In the genomic region with DNA sequence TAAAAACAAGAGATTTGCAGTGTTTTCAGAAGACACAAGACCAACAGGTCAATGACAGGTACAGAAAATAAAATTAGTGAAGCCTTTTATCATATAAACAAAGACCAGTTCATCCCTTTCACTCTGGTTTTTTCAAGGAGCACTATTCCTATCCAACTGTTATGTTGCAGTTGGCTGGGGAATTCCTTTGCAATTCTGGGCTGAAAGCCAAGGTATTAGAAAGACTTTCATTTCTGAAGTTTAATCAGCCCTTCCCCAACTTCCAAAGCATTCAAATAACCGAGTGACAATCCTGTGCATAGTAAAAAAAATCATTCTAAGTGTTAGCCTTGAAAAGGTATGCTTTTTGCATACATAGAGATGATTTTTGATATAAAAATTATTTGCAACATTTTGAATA, we compare ENCODE assay signal across 22 mouse cellular contexts.
A peak's percentile ranks its signal among the peaks of the same experiment; 100 is the strongest.
DNase-seq lines count a peak whose midpoint lies in the region; ATAC-seq and TF ChIP-seq lines count a peak whose summit lies in the region.
"Had no signal": no experiment of that assay in that cellular context is flagged by ENCODE, and none has a peak within 500 bp of the region (broad histone marks: within the 10 kb centered on the region; RNA-seq: fewer than 3 reads in every experiment).

No protein-coding gene starts in this region.

- CTCF ChIA-PET in Patski (lab: Charles Lee), result no interaction called here

- H3K4me2 ChIP-seq in hindbrain, embryonic 14.5 days (replicated peaks), result no peak overlapping the region
- H3K4me2 ChIP-seq in hindbrain, embryonic 13.5 days, result no peak overlapping the region
- no peak overlapping the region for H3K4me2 ChIP-seq in midbrain, embryonic 11.5 days
- H3K4me2 ChIP-seq: embryonic facial prominence, embryonic 13.5 days; forebrain, embryonic 13.5 days; midbrain, embryonic 12.5 days; stomach, embryonic 15.5 days had no signal

- H3K4me1 ChIP-seq in hindbrain, embryonic 14.5 days (replicated peaks; ENCODE audit: control insufficient read depth, insufficient read depth, low read length), result no peaks in the 10 kb centered on the region
- no peaks in the 10 kb centered on the region for H3K4me1 ChIP-seq in hindbrain, embryonic 13.5 days (replicated peaks)
- H3K4me1 ChIP-seq in midbrain, embryonic 11.5 days (ENCODE audit: control insufficient read depth, insufficient read depth, low read length), result no peaks in the 10 kb centered on the region
- H3K4me1 ChIP-seq in midbrain, embryonic 10.5 days, result no peaks in the 10 kb centered on the region
- H3K4me1 ChIP-seq: embryonic facial prominence, embryonic 13.5 days; forebrain, embryonic 13.5 days; midbrain, embryonic 12.5 days; stomach, embryonic 15.5 days had no signal

- no peak for TF ChIP-seq CTCF in Patski (IDR thresholded peaks at IDR 0.05)
- TF ChIP-seq CTCF in brain, embryonic 14.5 days (IDR thresholded peaks at IDR 0.05; ENCODE audit: borderline replicate concordance, extremely low read depth, insufficient read depth, insufficient read length), result no peak

- no peak overlapping the region for H3K4me3 ChIP-seq in hindbrain, embryonic 14.5 days (replicated peaks; ENCODE audit: low read length)
- H3K4me3 ChIP-seq in hindbrain, embryonic 13.5 days, result no peak overlapping the region
- H3K4me3 ChIP-seq in midbrain, embryonic 11.5 days (ENCODE audit: low read depth, low read length), result no peak overlapping the region
- H3K4me3 ChIP-seq in midbrain, embryonic 10.5 days, result no peak overlapping the region
- H3K4me3 ChIP-seq: embryonic facial prominence, embryonic 13.5 days; forebrain, embryonic 13.5 days; left cerebral cortex, adult 2 months; midbrain, embryonic 12.5 days; myocyte; stomach, embryonic 15.5 days had no signal

- WGBS in hindbrain, embryonic 14.5 days, result 36% methylated on average over 1 of the region's 1 CpGs
- 47% methylated on average over 1 of the region's 1 CpGs for WGBS in hindbrain, embryonic 13.5 days
- 69% methylated on average over 1 of the region's 1 CpGs for WGBS in midbrain, embryonic 11.5 days
- 59% methylated on average over 1 of the region's 1 CpGs for WGBS in midbrain, embryonic 10.5 days

- H3K9me3 ChIP-seq in hindbrain, embryonic 14.5 days (ENCODE audit: control insufficient read depth, low read length), result no peaks in the 10 kb centered on the region
- H3K9me3 ChIP-seq in hindbrain, embryonic 13.5 days, result no peaks in the 10 kb centered on the region
- no peaks in the 10 kb centered on the region for H3K9me3 ChIP-seq in midbrain, embryonic 11.5 days (ENCODE audit: control insufficient read depth, low read length)
- H3K9me3 ChIP-seq in midbrain, embryonic 10.5 days (replicated peaks), result no peaks in the 10 kb centered on the region
- H3K9me3 ChIP-seq: embryonic facial prominence, embryonic 13.5 days; forebrain, embryonic 13.5 days; midbrain, embryonic 12.5 days; stomach, embryonic 15.5 days had no signal

- H3K27ac ChIP-seq in hindbrain, embryonic 14.5 days, result no peak overlapping the region
- H3K27ac ChIP-seq in hindbrain, embryonic 13.5 days, result no peak overlapping the region
- H3K27ac ChIP-seq in midbrain, embryonic 11.5 days (ENCODE audit: low read depth, low read length), result no peak overlapping the region
- H3K27ac ChIP-seq in midbrain, embryonic 10.5 days (replicated peaks), result no peak overlapping the region
- H3K27ac ChIP-seq: embryonic facial prominence, embryonic 13.5 days; forebrain, embryonic 13.5 days; left cerebral cortex, adult 2 months; midbrain, embryonic 12.5 days; stomach, embryonic 15.5 days had no signal

- H3K36me3 ChIP-seq in hindbrain, embryonic 14.5 days (replicated peaks; ENCODE audit: control insufficient read depth, insufficient read depth), result no peaks in the 10 kb centered on the region
- no peaks in the 10 kb centered on the region for H3K36me3 ChIP-seq in hindbrain, embryonic 13.5 days
- no peaks in the 10 kb centered on the region for H3K36me3 ChIP-seq in midbrain, embryonic 11.5 days (ENCODE audit: control insufficient read depth, insufficient read depth, low read length)
- H3K36me3 ChIP-seq in midbrain, embryonic 10.5 days, result no peaks in the 10 kb centered on the region
- H3K36me3 ChIP-seq: embryonic facial prominence, embryonic 13.5 days; midbrain, embryonic 12.5 days; stomach, embryonic 15.5 days had no signal

- in situ Hi-C loops in Patski (cut with MboI; ENCODE audit: low pct_unique_long_range_greater_than_20kb), result no loop called here

- no peak for TF ChIP-seq POLR2A in brain, embryonic 14.5 days (IDR thresholded peaks at IDR 0.05; ENCODE audit: borderline replicate concordance, extremely low read depth, insufficient read depth, insufficient read length, poor library complexity, severe bottlenecking)

- H3K27me3 ChIP-seq in hindbrain, embryonic 14.5 days (ENCODE audit: control insufficient read depth, insufficient read depth, low read length), result no peaks in the 10 kb centered on the region
- H3K27me3 ChIP-seq in hindbrain, embryonic 13.5 days, result no peaks in the 10 kb centered on the region
- H3K27me3 ChIP-seq in midbrain, embryonic 11.5 days (ENCODE audit: control insufficient read depth, insufficient read depth, low read length), result no peaks in the 10 kb centered on the region
- no peaks in the 10 kb centered on the region for H3K27me3 ChIP-seq in midbrain, embryonic 10.5 days (ENCODE audit: low read depth, poor library complexity, severe bottlenecking)
- no peaks in the 10 kb centered on the region for H3K27me3 ChIP-seq in Patski
- H3K27me3 ChIP-seq: embryonic facial prominence, embryonic 13.5 days; forebrain, embryonic 13.5 days; midbrain, embryonic 12.5 days; stomach, embryonic 15.5 days had no signal

- no peak overlapping the region for H3K9ac ChIP-seq in hindbrain, embryonic 14.5 days
- H3K9ac ChIP-seq in hindbrain, embryonic 13.5 days, result no peak overlapping the region
- no peak overlapping the region for H3K9ac ChIP-seq in midbrain, embryonic 11.5 days (ENCODE audit: low read length)
- H3K9ac ChIP-seq: embryonic facial prominence, embryonic 13.5 days; forebrain, embryonic 13.5 days; midbrain, embryonic 12.5 days; stomach, embryonic 15.5 days had no signal

- no peak for ATAC-seq in hindbrain, embryonic 14.5 days (ENCODE audit: low FRiP score)
- ATAC-seq in hindbrain, embryonic 13.5 days (ENCODE audit: low FRiP score), result no peak
- no peak for ATAC-seq in midbrain, embryonic 11.5 days (ENCODE audit: low FRiP score)
- no peak for ATAC-seq in Patski
- ATAC-seq: forebrain, embryonic 13.5 days; hindbrain, embryonic 16.5 days; intestine, embryonic 16.5 days; lung, postnatal 0 days had no signal

- peak; percentile 62 for DNase-seq in hindbrain, embryonic 14.5 days (ENCODE audit: low spot score)
- peak; percentile 31 for DNase-seq in midbrain, embryonic 11.5 days (ENCODE audit: low spot score, missing footprints)
- no peak for DNase-seq in midbrain, embryonic 10.5 days (ENCODE audit: low spot score)
- peak; percentile 13 for DNase-seq in Patski (ENCODE audit: low read depth, low spot score)
- DNase-seq in brain, embryonic 14.5 days (ENCODE audit: low read depth), result peak; percentile 81
- no peak for DNase-seq in embryo, embryonic 10 days (ENCODE audit: low spot score)
- DNase-seq: adrenal gland, postnatal 36 days; cerebellum, adult 11-12 months; kidney, adult 9 months; kidney, postnatal 36 days; left cerebral cortex, postnatal 4 days; thymus, postnatal 25 days had no signal

- POLR2A ChIA-PET in Patski (lab: Charles Lee), result no interaction called here

Comparison
In these comparisons a context has a peak if more than half of its experiments do, and no peak if none do; other contexts are left out.
1. DNase-seq: peak in hindbrain, embryonic 14.5 days (single experiment), midbrain, embryonic 11.5 days (single experiment), Patski (single experiment) and brain, embryonic 14.5 days (single experiment); none in midbrain, embryonic 10.5 days (single experiment) and embryo, embryonic 10 days (single experiment).